8 mouse cellular contexts compared by ENCODE assay signal in the genomic region with DNA sequence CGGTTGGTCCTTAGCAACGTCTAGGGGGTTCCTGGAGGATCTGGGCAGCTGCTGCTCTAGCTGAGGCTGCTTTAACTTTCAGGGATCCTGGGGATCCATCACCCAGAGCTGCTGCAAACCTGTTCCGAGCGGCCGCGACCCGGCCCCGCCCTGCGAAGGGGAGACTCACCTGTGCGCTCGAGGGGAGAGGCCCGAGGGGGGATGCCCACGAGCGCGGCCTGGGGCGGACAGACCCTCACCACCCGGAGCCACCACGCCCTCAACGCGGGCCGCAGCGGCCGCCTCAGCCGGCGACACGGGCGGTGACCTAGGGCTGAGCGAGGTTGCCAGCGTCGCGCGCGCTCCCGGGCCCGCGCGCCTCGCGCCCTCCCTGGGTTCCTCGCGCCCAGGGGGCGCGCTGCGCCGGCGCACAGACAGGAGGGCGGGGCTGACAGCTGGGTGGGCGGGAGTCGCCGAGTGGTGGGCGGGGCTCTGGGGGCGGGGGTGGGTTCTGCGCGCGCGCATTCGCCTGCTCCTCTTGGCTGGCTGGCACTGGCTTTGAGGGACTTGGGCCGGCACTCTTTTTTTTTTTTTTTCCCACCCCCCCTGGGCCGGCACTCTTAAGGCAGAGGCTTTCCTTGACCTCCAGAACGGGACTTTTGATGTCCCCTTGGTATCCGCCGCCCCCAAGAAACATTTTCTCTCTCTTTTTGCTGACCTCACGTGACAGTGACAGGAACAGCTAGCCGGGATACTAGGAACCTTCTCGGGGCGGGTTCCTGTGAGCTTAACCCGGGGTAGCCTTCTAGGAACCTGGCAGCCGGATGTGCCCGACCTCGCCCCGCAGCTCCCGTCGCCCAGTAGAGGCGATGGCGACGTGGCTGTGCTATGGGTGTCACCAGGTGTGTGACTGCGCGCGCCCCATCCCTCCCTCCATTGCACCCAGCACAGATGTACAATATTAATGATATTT. TPM values are rescaled to one million over a fixed set of nuclear protein-coding genes. Genes with fewer than 3 reads are reported as not detected.
DNase-seq lines count a peak whose midpoint lies in the region; ATAC-seq and TF ChIP-seq lines count a peak whose summit lies in the region.

A gene (minus strand): TSS at position 411 of the 952 bp plus-strand sequence.

- no peak for TF ChIP-seq CTCF in olfactory bulb, adult 2 months (IDR thresholded peaks at IDR 0.05; ENCODE audit: insufficient read depth, low read depth, low read length)

- H3K27ac ChIP-seq in forebrain, embryonic 16.5 days (ENCODE audit: low read length): peak within 1 kb of the TSS; percentile 32; the same call in 1 of the 2 replicates
- H3K27ac ChIP-seq in lung, embryonic 15.5 days: 0 out of 2 replicates have a peak within 1 kb of the TSS, but pooled peaks have one; percentile 29
- peak within 1 kb of the TSS; percentile 60 for H3K27ac ChIP-seq in olfactory bulb, adult 2 months (ENCODE audit: insufficient read depth, low read depth, low read length)

- H3K27me3 ChIP-seq in forebrain, embryonic 16.5 days (replicated peaks; ENCODE audit: control insufficient read depth, insufficient read depth, low read length): no peaks in the 10 kb centered on the region
- H3K27me3 ChIP-seq in lung, embryonic 15.5 days: no peaks in the 10 kb centered on the region

- DNase-seq in MEL-GATA-1-ER (ENCODE audit: extremely low read depth, low read depth): peak; percentile 62
- DNase-seq in cerebellum, adult 18-20 months: peak; percentile 72 to 86
- DNase-seq in heart, postnatal 25 days (ENCODE audit: low spot score): peak; percentile 60
- DNase-seq in layer of hippocampus, adult 18-20 months (ENCODE audit: low spot score in 2 of 2): peak in 1 of 2 experiments; percentile 52
- DNase-seq in thymus, adult 18-20 months: peak; percentile 66 to 72

- peak within 1 kb of the TSS; percentile 81 for H3K9ac ChIP-seq in forebrain, embryonic 16.5 days (replicated peaks; ENCODE audit: low read depth, low read length)
- H3K9ac ChIP-seq in lung, embryonic 15.5 days: peak within 1 kb of the TSS; percentile 76

- H3K9me3 ChIP-seq in forebrain, embryonic 16.5 days (ENCODE audit: control insufficient read depth, low read length): no peaks in the 10 kb centered on the region
- H3K9me3 ChIP-seq in lung, embryonic 15.5 days: no peaks in the 10 kb centered on the region

- H3K4me2 ChIP-seq in forebrain, embryonic 16.5 days (ENCODE audit: low read length): peak within 1 kb of the TSS; percentile 86
- H3K4me2 ChIP-seq in lung, embryonic 15.5 days: peak within 1 kb of the TSS; percentile 89

- peak; percentile 77 for TF ChIP-seq POLR2A in olfactory bulb, adult 2 months (IDR thresholded peaks at IDR 0.05; ENCODE audit: insufficient read depth, low read depth, low read length)

- H3K36me3 ChIP-seq in forebrain, embryonic 16.5 days (ENCODE audit: control insufficient read depth, insufficient read depth): no peaks in the 10 kb centered on the region
- no peaks in the 10 kb centered on the region for H3K36me3 ChIP-seq in lung, embryonic 15.5 days

- peaks cover 13% of the 10 kb centered on the region for H3K4me1 ChIP-seq in forebrain, embryonic 16.5 days (replicated peaks; ENCODE audit: control insufficient read depth, insufficient read depth, low read length)
- peaks cover 14% of the 10 kb centered on the region for H3K4me1 ChIP-seq in lung, embryonic 15.5 days
- peaks cover 11% of the 10 kb centered on the region for H3K4me1 ChIP-seq in olfactory bulb, adult 2 months (ENCODE audit: control insufficient read depth, insufficient read depth, low read length)

- intact Hi-C loops in heart, postnatal 25 days (cut with DNase I): loop anchor here (2.0 kb wide), 1 partner anchor 61 kb away; a partner anchor contains a TSS

- ATAC-seq in forebrain, embryonic 16.5 days: peak; percentile 90
- ATAC-seq in lung, embryonic 15.5 days (ENCODE audit: borderline replicate concordance, extremely low read depth, low FRiP score, low TSS enrichment): peak; percentile 92

- WGBS in forebrain, embryonic 16.5 days: under 1% methylated on average over 73 of the region's 79 CpGs
- WGBS in lung, embryonic 15.5 days: under 1% methylated on average over 62 of the region's 79 CpGs
- WGBS in olfactory bulb, adult 2 months: under 1% methylated on average over 79 of the region's 79 CpGs

- H3K4me3 ChIP-seq in forebrain, embryonic 16.5 days (replicated peaks; ENCODE audit: low read length): peak within 1 kb of the TSS; percentile 71
- H3K4me3 ChIP-seq in lung, embryonic 15.5 days: peak within 1 kb of the TSS; percentile 76
- peak within 1 kb of the TSS; percentile 100 for H3K4me3 ChIP-seq in olfactory bulb, adult 2 months (ENCODE audit: insufficient read depth, low read depth, low read length)

RNA-seq across cellular contexts. Expression of the gene that starts here (rescaled TPM):
- 30.9 and 36.6 TPM in 2 replicates for polyA plus RNA-seq in forebrain, embryonic 16.5 days (2015; fragmentation: Nextera tagmentation; extraction: Ambion mirVana)
- total RNA-seq in heart, postnatal 25 days (2021): 10 to 100 TPM in 1 of 2 experiments, 1 to 10 TPM in 1; 9.7 to 11.5 TPM
- total RNA-seq in layer of hippocampus, adult 18-20 months (2021): 10 to 100 TPM; 24.1 to 25.9 TPM
- 15.6 and 16.3 TPM in 2 replicates for polyA plus RNA-seq in lung, embryonic 15.5 days (2015; fragmentation: Nextera tagmentation; extraction: Ambion mirVana)
- polyA plus RNA-seq in olfactory bulb, adult 2 months (2012; ENCODE audit: insufficient read depth, insufficient read length, low replicate concordance, missing spikeins): not detected in 2 replicates
